Mouse (Mus musculus): ENCODE results near the gene Lrrc8b.

Lrrc8b gene

DNA sequence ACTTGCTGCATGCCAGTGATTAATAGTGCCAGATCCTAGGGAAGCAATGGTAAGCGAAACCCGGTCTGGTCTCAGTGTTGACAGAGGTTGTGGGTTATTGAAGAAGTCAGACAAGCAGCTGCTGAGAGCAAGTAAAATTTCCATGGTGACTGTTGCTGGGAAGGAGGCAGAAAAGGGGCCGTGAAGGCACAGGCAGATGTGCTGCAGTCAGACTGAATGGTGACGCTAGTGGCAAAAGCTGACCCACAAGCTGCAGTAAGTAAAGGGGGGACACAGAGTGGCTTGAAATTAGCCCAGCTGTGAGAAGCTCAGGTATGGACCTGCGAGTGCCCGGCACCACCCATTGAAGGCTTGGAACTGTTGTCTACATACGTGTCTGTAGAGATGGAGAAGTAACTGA lies 11.8 kb downstream of the Lrrc8b start:
- DNase-seq: no peak

DNA sequence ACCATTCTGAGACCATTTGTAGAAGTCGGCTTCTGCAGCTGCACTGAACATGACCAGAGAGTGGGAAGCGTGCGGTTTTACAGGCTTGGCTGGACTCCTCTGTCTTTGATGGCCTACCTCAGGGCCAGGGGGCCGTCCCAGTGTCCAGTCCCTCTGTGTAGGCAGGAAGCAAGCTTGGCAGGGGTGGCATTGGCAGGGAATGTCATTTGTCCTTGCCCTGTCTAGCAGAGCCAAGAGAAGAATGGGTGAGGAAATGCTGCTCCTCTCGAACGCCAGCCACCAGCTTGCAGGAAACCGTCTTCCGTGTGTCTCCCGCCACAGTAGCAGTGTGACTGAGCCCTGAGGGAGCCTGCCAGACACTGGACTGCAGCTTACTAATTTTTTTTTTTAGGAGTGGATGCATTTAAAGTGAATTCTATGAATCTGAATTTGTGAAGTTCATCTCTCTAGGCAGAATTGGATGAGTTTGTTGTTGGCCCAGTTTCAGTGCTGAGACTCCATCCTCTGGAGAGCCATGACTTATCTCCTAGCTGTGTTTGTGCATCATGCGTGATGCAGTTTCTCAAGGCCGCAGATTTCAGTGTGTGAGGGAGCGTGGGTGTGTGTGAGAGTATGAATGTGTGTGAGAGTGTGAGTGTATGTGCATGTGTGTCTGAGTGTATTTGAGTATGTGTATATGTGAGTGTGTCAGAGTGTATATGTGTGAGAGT lies 12.8 kb downstream of the Lrrc8b start:
- DNase-seq: peak; percentile 58

DNA sequence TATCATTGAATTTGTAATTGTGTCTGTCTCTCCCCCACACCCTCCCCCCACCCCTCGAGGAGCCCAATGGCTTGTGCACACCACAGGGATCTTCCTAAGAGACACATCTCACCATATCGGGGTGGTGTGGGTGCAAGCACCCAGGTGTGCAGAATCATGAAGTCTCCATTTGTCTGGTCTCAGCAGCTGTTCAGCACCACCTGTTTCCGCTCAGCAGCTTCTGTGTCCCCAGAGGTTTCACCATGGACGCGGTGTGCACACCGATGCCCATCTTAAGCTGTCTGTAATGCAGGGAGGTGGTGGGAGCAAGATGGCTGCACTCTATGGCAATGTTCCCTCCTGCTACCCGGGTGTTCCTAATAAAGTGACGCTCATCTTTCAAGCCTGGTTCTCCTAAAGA lies 14.6 kb downstream of the Lrrc8b start:
- DNase-seq: no peak

DNA sequence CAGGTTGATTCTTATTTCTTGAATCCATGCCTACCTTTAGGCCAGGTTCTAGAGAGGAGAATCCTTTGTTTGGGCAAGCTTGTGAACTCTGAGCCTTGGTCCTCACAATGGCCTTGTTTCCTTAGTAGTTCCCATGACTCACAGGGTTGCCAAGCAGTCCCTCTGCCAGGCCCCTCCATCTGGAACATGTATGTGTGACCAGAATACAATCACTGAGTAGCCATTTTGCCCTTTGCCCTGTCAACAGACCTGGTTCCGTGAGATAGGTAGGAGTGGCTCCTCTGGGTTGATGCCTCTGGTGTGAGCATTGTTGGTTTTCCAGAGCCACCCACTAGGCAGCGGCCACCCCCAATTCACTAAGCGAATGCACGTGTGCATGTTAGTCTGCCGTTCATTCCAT lies 24.0 kb downstream of the Lrrc8b start:
- no peak for DNase-seq

DNA sequence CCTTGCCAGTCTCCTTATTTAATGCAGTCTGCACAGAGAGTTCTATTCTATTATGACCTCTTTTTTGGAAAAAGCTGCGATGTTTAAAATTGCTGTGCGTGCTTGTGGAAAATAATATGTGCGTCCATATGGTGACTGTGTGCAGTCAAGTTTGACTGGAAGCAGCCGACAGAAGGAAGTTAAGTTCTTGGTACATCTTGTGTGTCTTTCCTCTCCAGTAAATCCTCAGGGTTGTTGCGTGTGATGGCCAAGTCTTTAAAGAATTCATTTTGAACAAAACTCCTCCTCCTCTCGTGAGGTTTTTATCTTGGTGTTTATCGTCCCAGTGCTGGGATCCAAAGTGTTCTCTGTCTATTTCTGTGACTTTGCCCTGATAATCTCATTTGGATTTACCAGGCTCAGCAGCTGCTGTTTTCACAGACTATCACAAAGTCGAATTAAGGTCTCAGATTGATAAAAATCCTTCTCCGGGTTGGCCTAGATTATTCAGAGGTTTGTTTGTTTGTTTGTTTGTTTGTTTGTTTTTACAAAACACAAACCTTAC lies 25.5 kb downstream of the Lrrc8b start:
- DNase-seq: no peak

DNA sequence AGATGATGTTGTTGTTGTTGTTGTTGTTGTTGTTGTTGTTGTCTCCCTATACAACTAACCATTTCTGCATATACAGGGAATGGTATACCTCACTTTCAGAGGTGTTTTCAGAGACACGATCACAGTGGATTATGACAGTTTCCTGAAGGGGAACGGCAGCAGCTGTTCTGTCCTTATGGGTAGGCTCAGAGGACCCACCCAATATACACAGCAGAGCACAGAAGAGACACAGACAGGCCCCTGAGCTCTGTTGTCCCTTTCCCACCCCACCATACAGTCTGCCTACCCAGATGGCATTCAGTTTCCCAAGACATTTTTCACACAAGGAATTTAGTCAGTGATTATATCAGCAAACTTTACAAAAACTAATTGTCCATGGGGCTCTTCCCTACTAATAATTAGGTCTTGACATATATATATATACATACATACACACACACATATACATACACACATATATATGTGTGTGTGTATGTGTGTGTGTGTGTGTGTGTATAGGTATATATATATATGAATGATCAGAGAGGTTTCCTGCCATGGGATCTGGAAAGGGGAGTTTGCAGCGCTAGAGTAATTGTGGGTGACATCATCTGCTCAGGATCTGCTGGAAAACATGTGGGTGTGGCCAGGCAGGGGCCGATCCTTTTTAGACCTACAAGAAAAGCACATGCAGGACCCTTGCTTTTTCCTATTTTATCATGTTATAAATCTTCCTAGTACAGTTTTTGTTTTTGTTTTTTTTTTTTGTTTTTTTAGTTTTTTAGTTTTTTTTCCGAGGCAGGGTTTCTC lies 26.8 kb downstream of the Lrrc8b start:
- DNase-seq: no peak

DNA sequence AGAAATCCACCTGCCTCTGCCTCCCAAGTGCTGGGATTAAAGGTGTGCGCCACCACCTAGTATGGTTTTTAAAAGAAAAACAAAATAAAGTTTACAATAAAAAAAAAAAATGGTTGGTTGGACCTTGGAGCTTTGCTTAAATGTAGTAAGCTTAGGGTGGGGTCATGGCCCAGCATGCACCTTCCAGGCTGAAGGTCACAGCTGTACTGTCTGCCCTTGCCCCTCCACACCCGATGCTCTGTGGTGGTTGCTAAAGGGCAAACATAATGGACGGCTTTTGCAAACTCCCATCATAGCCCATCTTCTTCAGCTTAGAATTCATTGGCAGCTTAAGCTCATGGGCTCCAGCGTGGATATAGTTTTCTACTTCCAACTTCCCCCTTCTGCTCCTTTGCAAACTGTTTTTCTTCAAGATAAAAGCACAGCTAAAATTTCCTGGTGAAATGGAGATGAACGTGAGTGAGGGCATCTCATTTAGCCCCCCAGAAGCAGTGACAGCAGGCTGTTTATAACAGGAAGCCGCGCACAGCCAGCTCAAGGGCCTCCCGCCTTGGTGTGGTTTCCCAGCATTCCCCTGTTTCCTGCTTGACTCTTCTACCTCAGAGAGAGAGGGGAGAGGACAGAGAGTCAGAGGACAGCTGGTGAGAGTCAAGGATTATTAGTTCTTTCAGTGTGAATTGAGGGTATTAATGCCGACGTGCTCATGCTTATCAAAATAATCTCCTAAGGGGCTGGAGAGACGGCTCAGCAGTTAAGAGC lies 27.7 kb downstream of the Lrrc8b start:
- DNase-seq: peak; percentile 52

DNA sequence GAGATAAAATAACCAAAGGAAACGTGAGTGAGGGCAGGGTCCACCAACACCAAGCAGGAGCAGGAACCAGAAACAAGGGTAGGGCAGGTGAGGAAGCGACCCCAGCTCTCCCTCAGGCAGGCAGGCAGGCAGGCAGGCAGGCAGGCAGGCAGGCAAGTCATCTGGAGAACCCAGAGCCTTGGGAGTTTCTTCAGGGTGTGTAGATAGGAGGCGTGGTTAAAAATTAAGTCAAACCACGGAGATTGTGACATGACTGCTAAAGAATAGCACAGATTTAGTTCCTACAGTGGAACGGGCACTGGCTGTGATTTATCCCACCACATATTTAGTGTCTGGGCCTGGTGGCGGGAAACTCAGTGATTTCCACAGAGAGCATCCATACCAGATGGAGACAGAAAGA lies 30.1 kb downstream of the Lrrc8b start:
- no peak for DNase-seq

DNA sequence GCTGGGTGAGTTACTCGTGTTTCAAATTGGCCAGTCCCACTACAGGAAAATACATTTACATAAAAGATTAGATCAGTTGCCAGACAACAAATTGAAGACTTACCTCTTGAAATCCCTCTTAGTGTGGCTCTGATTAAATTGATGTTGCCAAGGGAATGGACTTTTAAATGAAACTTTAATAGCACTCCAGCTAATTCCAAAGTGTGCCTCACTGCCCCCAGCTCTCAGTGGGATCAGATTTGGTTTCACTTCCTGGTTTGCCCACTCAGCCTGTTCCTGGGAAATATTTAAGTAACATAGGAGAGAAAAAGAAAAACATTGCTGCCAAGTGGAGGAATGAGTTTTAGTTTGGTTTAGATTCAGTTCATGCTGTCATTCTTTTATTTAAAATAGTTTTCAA lies 38.5 kb downstream of the Lrrc8b start:
- no peak for DNase-seq

DNA sequence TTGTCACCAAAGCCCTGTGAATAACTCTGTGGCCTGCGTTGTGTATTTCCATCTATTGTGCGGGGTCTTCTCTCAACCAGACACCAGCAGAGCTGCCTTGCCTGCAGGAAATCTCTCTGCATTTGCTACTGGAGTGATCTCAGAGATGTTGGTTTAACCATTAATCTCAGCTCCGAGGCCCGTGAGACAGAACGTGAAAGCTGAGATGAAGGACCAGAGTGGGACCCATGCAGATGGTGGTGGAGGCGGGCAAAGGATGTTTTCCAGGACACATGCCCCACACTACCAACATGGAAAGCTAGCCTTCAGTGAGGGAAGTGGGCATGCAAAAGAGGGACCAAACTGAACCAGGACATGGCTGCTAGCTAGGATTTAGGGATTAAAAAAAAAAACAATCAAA lies 43.5 kb downstream of the Lrrc8b start:
- DNase-seq: no peak

DNA sequence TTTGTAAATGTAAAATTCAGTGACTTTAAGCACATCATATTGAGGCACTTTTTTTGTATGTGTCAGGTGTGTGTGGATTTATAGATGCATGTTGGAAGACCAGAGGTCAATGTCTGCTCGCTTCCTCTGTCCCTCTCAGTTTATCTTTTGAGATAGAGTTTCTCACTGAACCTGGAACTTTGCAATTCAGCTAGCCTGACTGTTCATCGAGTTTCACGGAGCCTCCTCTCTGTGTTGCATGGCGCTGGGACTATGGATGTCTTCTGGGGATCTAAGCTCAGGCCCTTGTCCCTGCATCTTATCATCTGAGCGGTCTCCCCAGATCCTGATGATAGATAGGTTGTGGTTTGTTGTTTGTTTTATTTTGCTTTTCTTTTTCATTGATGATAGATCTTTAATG lies 45.0 kb downstream of the Lrrc8b start:
- DNase-seq: no peak

DNA sequence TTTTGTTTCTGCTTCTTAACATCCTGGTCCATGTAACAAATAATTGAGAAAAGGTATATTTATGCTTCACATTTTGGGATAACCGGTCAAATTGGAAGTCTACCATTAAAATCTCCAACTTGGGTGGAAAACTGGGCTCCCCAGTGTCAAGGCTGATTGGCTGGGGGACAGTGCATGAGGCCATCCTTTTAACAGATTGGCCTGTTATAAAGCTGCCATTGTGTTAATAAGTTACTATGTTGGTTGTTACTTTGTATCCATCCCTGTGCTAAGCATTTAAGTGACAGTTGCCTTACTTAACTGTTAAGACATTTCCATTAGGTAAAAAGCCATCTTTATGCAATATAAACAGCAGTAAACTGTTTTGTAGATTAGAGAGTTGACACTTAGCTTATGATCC lies 45.5 kb downstream of the Lrrc8b start:
- no peak for DNase-seq

DNA sequence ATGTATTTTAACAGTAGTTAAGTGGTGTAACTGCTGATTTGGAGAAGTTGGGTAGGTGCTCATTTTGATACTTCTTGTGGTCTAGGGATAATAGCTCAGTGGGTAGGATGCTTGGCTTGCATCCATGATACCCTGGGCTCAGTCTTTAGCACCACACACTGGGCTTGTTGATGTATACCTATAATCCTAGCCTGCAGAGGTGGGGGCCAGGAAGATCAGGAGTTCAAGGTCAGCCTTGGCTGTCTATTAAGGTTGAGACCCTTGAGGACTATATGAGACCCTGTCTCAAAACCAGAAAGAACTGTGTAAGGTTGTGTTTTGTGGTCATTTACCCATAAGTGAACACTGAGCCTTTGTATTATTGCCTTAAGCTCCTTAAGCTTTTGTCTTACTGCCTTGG lies 49.1 kb downstream of the Lrrc8b start:
- no peak for DNase-seq

DNA sequence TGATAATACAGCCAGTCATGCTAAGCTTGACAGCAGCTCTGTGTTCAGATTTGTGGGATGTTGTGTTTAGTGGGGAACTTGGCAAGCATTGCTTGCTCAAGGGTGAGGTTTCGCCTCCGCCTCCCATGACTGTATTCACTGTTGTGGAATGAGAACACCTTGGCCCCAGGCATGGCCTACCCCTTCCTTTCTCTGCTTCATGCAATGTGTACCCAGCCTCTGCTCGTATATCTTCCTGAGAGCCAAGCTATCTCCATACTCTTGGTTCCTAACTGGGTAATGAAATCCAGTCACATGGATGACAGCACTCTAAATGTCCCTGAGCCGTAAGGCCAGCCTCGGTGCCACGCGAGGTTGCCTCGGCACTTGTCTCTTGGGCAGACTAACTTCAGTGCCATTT lies 50.0 kb downstream of the Lrrc8b start:
- DNase-seq: no peak

DNA sequence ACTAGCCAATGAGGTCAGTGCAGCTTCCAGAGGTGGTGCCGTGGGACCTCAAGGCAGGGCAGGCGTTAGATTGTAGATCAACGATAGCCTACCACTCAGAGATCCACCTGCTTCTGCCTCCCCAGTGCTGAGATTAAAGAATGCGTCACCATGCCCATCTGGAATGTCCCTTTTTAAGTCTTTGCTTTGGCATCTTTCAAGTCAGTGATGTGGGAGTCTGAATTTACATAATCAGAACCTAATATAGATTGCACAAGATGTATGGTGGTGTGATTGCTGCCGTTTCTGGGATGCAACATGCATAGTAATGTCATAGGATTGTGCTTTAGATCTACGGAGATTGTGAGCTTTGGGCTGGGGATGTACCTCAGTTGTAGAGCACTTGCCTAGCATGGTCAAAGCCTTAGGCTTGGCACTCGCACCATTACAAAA lies 50.9 kb downstream of the Lrrc8b start:
- no peak for DNase-seq

DNA sequence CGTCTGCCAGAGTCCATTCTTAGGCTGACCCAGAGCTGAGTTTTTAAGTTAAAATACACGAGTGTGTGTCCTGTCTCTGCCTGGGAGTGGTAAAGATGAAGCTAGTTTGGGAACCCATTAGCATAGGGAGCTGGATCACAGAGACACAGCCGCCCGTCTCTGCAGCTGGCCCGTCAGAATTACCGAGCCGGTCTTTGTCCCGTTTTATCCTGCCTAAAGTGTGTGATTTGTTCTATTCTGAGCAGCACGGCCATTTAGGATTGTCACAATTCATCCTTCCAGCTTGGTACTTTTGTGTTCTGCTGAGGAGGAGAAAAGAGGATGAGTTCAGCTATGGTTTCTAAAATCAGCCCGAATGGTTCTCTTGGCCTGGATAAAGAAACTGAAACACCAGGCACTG lies 51.7 kb downstream of the Lrrc8b start:
- no peak for DNase-seq

DNA sequence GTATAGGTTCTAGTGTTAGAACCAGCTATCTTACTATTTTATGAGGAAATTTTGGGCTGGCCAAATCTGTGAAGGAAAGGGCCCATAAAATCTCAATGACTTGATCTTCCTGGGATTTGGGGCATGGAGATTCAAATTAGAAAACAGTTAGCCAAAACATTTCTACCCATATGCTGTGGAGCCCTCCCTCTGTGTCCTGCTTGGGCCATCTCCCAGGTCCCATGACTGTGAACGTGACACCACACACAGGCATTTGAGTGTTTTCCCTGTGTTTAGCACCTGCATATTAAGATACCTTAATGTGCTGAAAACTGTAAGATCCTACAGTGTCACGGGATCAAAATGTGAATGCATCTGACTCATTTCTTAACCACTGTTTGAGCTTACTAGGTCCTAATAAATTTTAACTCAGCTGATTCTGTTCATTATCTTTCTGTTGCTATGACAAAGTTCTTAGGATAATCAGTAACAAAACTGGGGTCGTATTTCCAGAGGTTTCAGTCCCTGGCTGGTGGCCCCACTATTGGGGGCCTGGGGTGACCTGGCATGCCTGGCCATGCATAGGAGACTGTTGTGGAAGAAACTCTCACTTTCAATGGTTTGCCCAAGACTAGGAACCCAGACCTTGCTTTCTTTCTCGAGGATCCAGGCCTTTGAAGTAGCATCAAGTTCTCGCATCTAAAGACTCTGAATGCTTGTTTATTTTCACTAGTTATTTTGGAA lies 57.6 kb downstream of the Lrrc8b start:
- no peak for DNase-seq

DNA sequence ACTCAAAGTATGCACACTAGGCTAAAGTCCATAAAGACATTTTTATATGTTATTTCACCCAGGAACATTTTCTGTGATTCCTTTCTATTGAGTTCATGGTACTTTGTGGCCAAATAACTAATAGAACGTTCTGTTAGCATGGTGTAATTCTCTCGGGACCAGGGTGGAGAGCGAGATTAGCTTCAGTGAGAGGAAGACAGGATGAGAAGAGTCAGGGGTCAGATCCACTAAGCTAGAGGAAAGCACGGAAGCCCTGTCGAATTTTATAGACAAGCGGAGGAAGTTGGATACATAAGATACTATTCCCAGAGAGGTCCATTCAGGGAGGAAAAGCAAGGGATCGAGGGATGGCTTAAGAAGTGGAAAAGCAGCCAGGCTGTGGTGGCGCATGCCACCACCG lies 62.0 kb downstream of the Lrrc8b start:
- no peak for DNase-seq

DNA sequence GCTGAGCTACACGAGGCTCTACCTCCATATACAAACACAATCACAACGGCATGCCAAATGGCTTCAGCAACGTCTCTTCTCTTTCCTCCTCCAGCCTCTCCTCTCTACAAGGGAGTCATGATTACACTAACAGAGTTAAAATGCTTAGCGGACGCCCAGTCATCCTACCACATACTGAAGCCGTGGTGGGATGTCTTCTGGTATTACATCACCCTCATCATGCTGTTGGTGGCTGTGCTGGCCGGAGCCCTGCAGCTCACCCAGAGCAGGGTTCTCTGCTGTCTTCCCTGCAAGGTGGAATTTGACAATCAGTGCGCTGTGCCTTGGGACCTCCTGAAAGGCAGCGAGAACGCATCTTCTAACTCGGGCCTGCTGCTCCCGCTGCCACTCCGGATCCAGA lies 64.1 kb downstream of the Lrrc8b start:
- no peak for DNase-seq

DNA sequence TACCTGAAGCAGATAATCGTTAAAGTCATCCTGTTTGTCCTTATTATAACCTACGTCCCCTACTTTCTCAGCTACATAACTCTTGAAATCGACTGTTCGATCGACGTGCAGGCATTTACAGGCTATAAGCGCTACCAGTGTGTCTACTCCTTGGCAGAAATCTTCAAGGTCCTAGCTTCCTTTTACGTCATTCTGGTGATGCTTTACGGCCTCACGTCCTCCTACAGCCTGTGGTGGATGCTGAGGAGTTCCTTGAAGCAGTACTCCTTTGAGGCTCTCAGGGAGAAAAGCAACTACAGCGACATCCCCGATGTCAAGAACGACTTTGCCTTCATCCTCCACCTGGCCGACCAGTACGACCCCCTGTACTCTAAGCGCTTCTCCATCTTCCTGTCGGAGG lies 65.0 kb downstream of the Lrrc8b start:
- DNase-seq: no peak

DNA sequence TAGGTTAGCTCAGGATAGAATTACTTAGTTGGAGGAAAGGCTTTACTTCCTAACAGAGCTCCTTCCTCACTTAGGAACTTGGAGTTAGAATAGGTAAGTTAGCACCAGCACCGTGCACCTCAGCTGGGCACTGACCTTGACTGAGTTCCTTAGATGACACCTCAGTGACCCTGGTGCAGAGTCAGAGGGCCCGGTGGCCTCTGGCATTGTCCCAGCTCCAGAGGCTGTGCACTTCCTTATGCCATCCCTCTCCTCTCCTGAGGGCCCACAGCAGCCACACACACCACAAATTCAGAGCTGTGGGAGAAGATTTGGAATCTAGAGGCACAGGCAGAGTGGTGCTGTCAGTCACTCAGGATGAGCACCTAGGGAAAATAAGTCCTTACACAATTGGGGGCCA lies 68.1 kb downstream of the Lrrc8b start:
- DNase-seq: no peak

DNA sequence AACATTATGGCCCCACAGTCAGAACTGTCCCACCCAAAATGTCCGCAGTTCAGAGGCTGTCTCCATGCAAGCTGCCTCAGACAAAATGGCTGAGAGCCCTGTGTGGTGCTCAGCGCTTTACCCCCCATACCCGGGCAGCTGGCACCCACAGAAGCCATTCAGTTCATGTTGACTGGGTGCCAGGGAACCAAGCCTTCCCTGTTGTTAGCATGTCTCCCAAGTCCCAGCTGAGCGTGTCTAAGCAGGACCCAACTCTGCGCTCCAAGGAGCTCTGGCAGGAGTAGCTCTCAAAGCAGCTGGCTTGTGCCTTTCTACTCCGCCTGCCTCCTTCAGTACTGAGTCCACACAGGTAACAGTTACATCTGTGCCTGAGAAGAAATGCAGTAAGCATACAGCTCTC lies 68.7 kb downstream of the Lrrc8b start:
- DNase-seq: no peak

DNA sequence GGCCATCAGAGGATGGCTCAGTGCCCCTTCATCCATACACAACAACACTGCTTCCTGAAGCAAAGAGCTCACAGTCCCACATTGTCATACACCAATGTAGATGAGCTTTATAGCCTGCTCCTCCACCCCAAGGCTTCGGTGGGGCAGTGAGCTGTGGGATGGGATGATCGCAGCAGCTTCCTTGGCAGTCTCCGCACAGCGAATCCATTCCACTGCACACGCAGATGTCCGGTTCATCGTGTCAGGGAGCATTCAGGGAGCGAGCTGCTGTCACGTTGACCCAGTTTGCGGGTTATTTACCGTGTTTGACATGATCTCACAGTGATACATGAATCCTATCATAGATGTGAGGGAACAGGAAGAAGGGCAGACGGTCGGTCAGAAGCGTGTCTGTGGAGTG lies 69.3 kb downstream of the Lrrc8b start:
- DNase-seq: no peak
